Comparison of ENCODE assay signal across 14 mouse cellular contexts in the genomic region with DNA sequence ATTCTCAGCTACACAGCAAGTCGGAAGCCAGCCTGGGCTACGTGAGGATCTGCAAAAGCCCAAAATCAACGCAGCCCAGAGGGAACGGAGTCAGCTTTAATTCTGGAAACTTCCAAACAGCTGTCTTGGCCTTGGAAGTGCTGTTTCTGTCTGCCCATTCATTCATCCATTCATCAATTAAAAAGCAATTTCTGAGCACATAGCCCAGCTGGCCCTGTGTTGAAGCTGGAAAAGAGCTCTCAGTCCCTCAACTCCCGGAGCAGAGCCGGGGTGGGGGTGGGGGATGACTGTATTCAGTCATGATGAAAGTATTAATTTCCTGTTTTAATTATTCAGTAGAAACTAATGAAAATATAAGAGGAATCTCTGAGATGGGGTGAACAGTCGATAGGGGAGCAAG.
A peak's percentile ranks its signal among the peaks of the same experiment; 100 is the strongest.
DNase-seq lines count a peak whose midpoint lies in the region; ATAC-seq lines count a peak whose summit lies in the region.
"Had no signal": no experiment of that assay in that cellular context is flagged by ENCODE, and none has a peak within 500 bp of the region (broad histone marks: within the 10 kb centered on the region; RNA-seq: fewer than 3 reads in every experiment).

No protein-coding gene starts in this region.

- H3K4me2 ChIP-seq in hindbrain, embryonic 16.5 days (ENCODE audit: low read length), result no peak overlapping the region

- peak; percentile 40 for DNase-seq in kidney, postnatal 14 days
- no peak for DNase-seq in kidney, adult 18-20 months
- peak; percentile 46 for DNase-seq in retina, embryonic 14.5 days (ENCODE audit: low spot score)
- no peak for DNase-seq in retina, postnatal 1 day
- DNase-seq in telencephalon, adult 2 months (ENCODE audit: low read depth, low spot score), result peak; percentile 12
- DNase-seq: adrenal gland, postnatal 36 days; cerebellum, adult 2 months; embryo, embryonic 11 days; heart, adult 2 months; kidney, postnatal 25 days; right cerebral cortex, postnatal 25 days had no signal

- H3K4me3 ChIP-seq in hindbrain, embryonic 16.5 days (ENCODE audit: low read length), result no peak overlapping the region
- H3K4me3 ChIP-seq: erythroblast, embryonic 14.5 days; heart, adult 2 months had no signal

- no peak for ATAC-seq in hindbrain, embryonic 16.5 days
- no peak for ATAC-seq in CD4-positive, CD25-positive, alpha-beta regulatory T cell, adult 4 months

- H3K9me3 ChIP-seq in hindbrain, embryonic 16.5 days (ENCODE audit: control insufficient read depth, low read length), result no peaks in the 10 kb centered on the region

- H3K9ac ChIP-seq in hindbrain, embryonic 16.5 days (ENCODE audit: low read depth, low read length), result no peak overlapping the region

- H3K27ac ChIP-seq in hindbrain, embryonic 16.5 days (ENCODE audit: low read depth, low read length), result peak overlapping the region; percentile 34; the same call in 1 of the 2 replicates
- H3K27ac ChIP-seq: heart, adult 2 months had no signal

- no peaks in the 10 kb centered on the region for H3K27me3 ChIP-seq in hindbrain, embryonic 16.5 days (replicated peaks; ENCODE audit: control insufficient read depth, insufficient read depth, low read length)

- peaks cover 12% of the 10 kb centered on the region for H3K4me1 ChIP-seq in hindbrain, embryonic 16.5 days (ENCODE audit: control insufficient read depth, insufficient read depth, low read depth, low read length)

- no peaks in the 10 kb centered on the region; the same call in 1 of the 2 replicates for H3K36me3 ChIP-seq in hindbrain, embryonic 16.5 days (ENCODE audit: control insufficient read depth, insufficient read depth, low read length)

- WGBS in hindbrain, embryonic 16.5 days, result 45% methylated on average over 7 of the region's 7 CpGs

Comparison
In these comparisons a context has a peak if more than half of its experiments do, and no peak if none do; other contexts are left out.
1. DNase-seq: peak in kidney, postnatal 14 days (single experiment), retina, embryonic 14.5 days (single experiment) and telencephalon, adult 2 months (single experiment); none in kidney, adult 18-20 months (single experiment) and retina, postnatal 1 day (single experiment).